Mouse (Mus musculus): ENCODE measurements around the gene Chst1. TPM values are rescaled to one million over a fixed set of nuclear protein-coding genes. Genes with fewer than 3 reads are reported as not detected.

Chst1 gene
- total and polyA plus RNA-seq, 3 experiments = not detected

GRCm38 (mm10) chr2:92605995-92606394 lies 6.5 kb downstream of the Chst1 start:
- in situ Hi-C loops (cut with MboI; ENCODE audit: low pct_ligation_motif_present, low pct_unique_long_range_greater_than_20kb, low sequenced_read_pairs) = no loop called here
- no peaks in the 10 kb centered on the region for H3K4me1 ChIP-seq (ENCODE audit: control insufficient read depth in 1 of 2, insufficient read depth in 2 of 2)
- H3K9ac ChIP-seq (ENCODE audit: insufficient read depth, low read depth) = no peak overlapping the region
- peaks cover 79% of the 10 kb centered on the region for H3K27me3 ChIP-seq (replicated peaks)
- H3K79me2 ChIP-seq (replicated peaks; ENCODE audit: control insufficient read depth, extremely low read depth, insufficient read depth, poor library complexity, severe bottlenecking) = no peaks in the 10 kb centered on the region
- DNase-seq (ENCODE audit: extremely low read depth) = no peak
- dilution Hi-C loops (cut with MboI; ENCODE audit: extremely low pct_ligation_motif_present, extremely low pct_unique_long_range_greater_than_20kb, low sequenced_read_pairs) = no loop called here
- H3K9me3 ChIP-seq (replicated peaks; ENCODE audit: low read length) = no peaks in the 10 kb centered on the region
- H3K36me3 ChIP-seq (replicated peaks in 1 of 2; ENCODE audit: control insufficient read depth in 1 of 2, insufficient read depth in 1 of 2, low read length in 1 of 2) = no peaks in the 10 kb centered on the region
- no peak overlapping the region for H3K27ac ChIP-seq (ENCODE audit: insufficient read depth, low read depth)
- no peak overlapping the region for H3K4me2 ChIP-seq (ENCODE audit: insufficient read depth, low read depth, poor library complexity, severe bottlenecking)
- no peak overlapping the region for H3K4me3 ChIP-seq (replicated peaks in 1 of 3; ENCODE audit: low read depth in 2 of 3, low read length in 2 of 3, poor library complexity in 1 of 3)
- TF ChIP-seq NRF1 (IDR thresholded peaks at IDR 0.05; ENCODE audit: low read depth, low read length) = no peak
- TF ChIP-seq USF1 (IDR thresholded peaks at IDR 0.05; ENCODE audit: low read depth, low read length) = no peak
- TF ChIP-seq SMC3 (IDR thresholded peaks at IDR 0.05; ENCODE audit: low read depth, low read length) = no peak
- TF ChIP-seq CHD1 (IDR thresholded peaks at IDR 0.05; ENCODE audit: low read depth, low read length) = no peak
- TF ChIP-seq ZC3H11A (IDR thresholded peaks at IDR 0.05; ENCODE audit: low read depth, low read length) = no peak
- no peak for TF ChIP-seq ZKSCAN1 (IDR thresholded peaks at IDR 0.05; ENCODE audit: borderline replicate concordance, low read depth, low read length)
- no peak for TF ChIP-seq MYC (IDR thresholded peaks at IDR 0.05; ENCODE audit: low read depth, low read length)
- no peak for TF ChIP-seq UBTF (IDR thresholded peaks at IDR 0.05; ENCODE audit: low read depth, low read length)
- no peak for TF ChIP-seq BHLHE40 (IDR thresholded peaks at IDR 0.05; ENCODE audit: low read depth, low read length)
- TF ChIP-seq ZNF384 (IDR thresholded peaks at IDR 0.05; ENCODE audit: low read depth, low read length) = no peak
- no peak for TF ChIP-seq USF2 (conservative IDR thresholded peaks at IDR 0.05; ENCODE audit: low read depth, low read length)
- TF ChIP-seq ETS1 (conservative IDR thresholded peaks at IDR 0.05; ENCODE audit: low read depth, low read length) = no peak
- TF ChIP-seq ZMIZ1 (IDR thresholded peaks at IDR 0.05; ENCODE audit: low read depth, low read length) = no peak
- no peak for TF ChIP-seq POLR2AphosphoS2 (IDR thresholded peaks at IDR 0.05; ENCODE audit: low read depth, low read length)
- no peak for TF ChIP-seq TCF12 (IDR thresholded peaks at IDR 0.05; ENCODE audit: low read depth, low read length)

GRCm38 (mm10) chr2:92607153-92607552 lies 7.6 kb downstream of the Chst1 start:
- Histone ChIP-seq H3K9ac (ENCODE audit: insufficient read depth, low read depth) (no peak overlapping the region), H3K4me1 (ENCODE audit: control insufficient read depth in 1 of 2, insufficient read depth in 2 of 2) (no peaks in the 10 kb centered on the region), H3K27me3 (replicated peaks) (peaks cover 79% of the 10 kb centered on the region), H3K9me3 (replicated peaks; ENCODE audit: low read length) (no peaks in the 10 kb centered on the region), H3K4me2 (ENCODE audit: insufficient read depth, low read depth, poor library complexity, severe bottlenecking) (no peak overlapping the region), H3K79me2 (replicated peaks; ENCODE audit: control insufficient read depth, extremely low read depth, insufficient read depth, poor library complexity, severe bottlenecking) (no peaks in the 10 kb centered on the region), H3K27ac (ENCODE audit: insufficient read depth, low read depth) (no peak overlapping the region), H3K36me3 (replicated peaks in 1 of 2; ENCODE audit: control insufficient read depth in 1 of 2, insufficient read depth in 1 of 2, low read length in 1 of 2) (no peaks in the 10 kb centered on the region), H3K4me3 (replicated peaks in 1 of 3; ENCODE audit: low read depth in 2 of 3, low read length in 2 of 3, poor library complexity in 1 of 3) (no peak overlapping the region)
- in situ Hi-C loops (cut with MboI; ENCODE audit: low pct_ligation_motif_present, low pct_unique_long_range_greater_than_20kb, low sequenced_read_pairs) = no loop called here
- DNase-seq (ENCODE audit: extremely low read depth) = no peak
- dilution Hi-C loops (cut with MboI; ENCODE audit: extremely low pct_ligation_motif_present, extremely low pct_unique_long_range_greater_than_20kb, low sequenced_read_pairs) = no loop called here
- TF ChIP-seq TCF12 (IDR thresholded peaks at IDR 0.05; ENCODE audit: low read depth, low read length) (no peak), GABPA (IDR thresholded peaks at IDR 0.05; ENCODE audit: insufficient replicate concordance, low read depth, low read length) (no peak), MYC (IDR thresholded peaks at IDR 0.05; ENCODE audit: low read depth, low read length) (no peak), SIN3A (IDR thresholded peaks at IDR 0.05; ENCODE audit: low read length) (no peak), ETS1 (conservative IDR thresholded peaks at IDR 0.05; ENCODE audit: low read depth, low read length) (no peak), MAFK (IDR thresholded peaks at IDR 0.05; ENCODE audit: insufficient replicate concordance, low read length) (no peak), MEF2A (IDR thresholded peaks at IDR 0.05; ENCODE audit: borderline replicate concordance, low read depth, low read length) (no peak), POLR2AphosphoS2 (IDR thresholded peaks at IDR 0.05; ENCODE audit: low read depth, low read length) (no peak), NRF1 (IDR thresholded peaks at IDR 0.05; ENCODE audit: low read depth, low read length) (no peak), CHD1 (IDR thresholded peaks at IDR 0.05; ENCODE audit: low read depth, low read length) (no peak), EP300 (IDR thresholded peaks at IDR 0.05; ENCODE audit: low read length) (no peak), USF2 (conservative IDR thresholded peaks at IDR 0.05; ENCODE audit: low read depth, low read length) (no peak), ZC3H11A (IDR thresholded peaks at IDR 0.05; ENCODE audit: low read depth, low read length) (no peak), CHD2 (IDR thresholded peaks at IDR 0.05; ENCODE audit: low read length) (no peak), USF1 (IDR thresholded peaks at IDR 0.05; ENCODE audit: low read depth, low read length) (no peak), MAZ (IDR thresholded peaks at IDR 0.05; ENCODE audit: low read depth, low read length) (no peak), ZNF384 (IDR thresholded peaks at IDR 0.05; ENCODE audit: low read depth, low read length) (no peak), KAT2A (IDR thresholded peaks at IDR 0.05; ENCODE audit: insufficient replicate concordance, low read length) (no peak), RAD21 (IDR thresholded peaks at IDR 0.05; ENCODE audit: low read depth, low read length) (no peak)
